Mouse (Mus musculus): ENCODE data around the gene Cdrt4. TPM values are rescaled to one million over a fixed set of nuclear protein-coding genes. Genes with fewer than 3 reads are reported as not detected.

Cdrt4 gene
- total RNA-seq, 2 experiments from 2014 or later: not detected

GRCm38 (mm10) chr11:63028131-63028530 is 77.1 kb downstream of the Cdrt4 start:
- no peak for TF ChIP-seq CTCF (IDR thresholded peaks at IDR 0.05)
- intact Hi-C loops (cut with DNase I): loop anchor here (5.0 to 10.0 kb wide), 2 partner anchors 106 to 107 kb away; no protein-coding TSS in a partner anchor

GRCm38 (mm10) chr11:63029148-63029714 is 78.2 kb downstream of the Cdrt4 start:
- TF ChIP-seq CTCF (IDR thresholded peaks at IDR 0.05): no peak
- H3K4me3 ChIP-seq: no peak overlapping the region
- H3K27ac ChIP-seq: no peak overlapping the region
- intact Hi-C loops (cut with DNase I): loop anchor here (5.0 to 10.0 kb wide), 2 partner anchors 106 to 107 kb away; no protein-coding TSS in a partner anchor
- DNase-seq (ENCODE audit: extremely low spot score in 1 of 2, low spot score in 2 of 2): no peak

More at GRCm38 (mm10) chr11:63028131-63028530, 77.1 kb downstream of the Cdrt4 start:
- Histone ChIP-seq H3K27ac (no peak overlapping the region), H3K4me3 (no peak overlapping the region)
- no peak for DNase-seq (ENCODE audit: extremely low spot score in 1 of 2, low spot score in 2 of 2)

GRCm38 (mm10) chr11:63029721-63030120 is 78.7 kb downstream of the Cdrt4 start:
- no peak for TF ChIP-seq CTCF (IDR thresholded peaks at IDR 0.05)
- no peak for DNase-seq (ENCODE audit: extremely low spot score in 1 of 2, low spot score in 2 of 2)
- intact Hi-C loops (cut with DNase I): loop anchor here (5.0 to 10.0 kb wide), 2 partner anchors 105 to 107 kb away; no protein-coding TSS in a partner anchor
- Histone ChIP-seq H3K27ac (no peak overlapping the region), H3K4me3 (no peak overlapping the region)

- Histone ChIP-seq H3K27ac (no peak overlapping the region), H3K4me3 (no peak overlapping the region)
- no peak for DNase-seq (ENCODE audit: extremely low spot score in 1 of 2, low spot score in 2 of 2)
- TF ChIP-seq CTCF (IDR thresholded peaks at IDR 0.05): no peak
- intact Hi-C loops (cut with DNase I): no loop called here
Observed at GRCm38 (mm10) chr11:63035420-63036211, 84.6 kb downstream of the Cdrt4 start.

GRCm38 (mm10) chr11:63040002-63040661 is 89.1 kb downstream of the Cdrt4 start:
- DNase-seq (ENCODE audit: extremely low spot score in 1 of 2, low spot score in 2 of 2): no peak
- Histone ChIP-seq H3K4me3 (no peak overlapping the region), H3K27ac (no peak overlapping the region)
- intact Hi-C loops (cut with DNase I): no loop called here
- TF ChIP-seq CTCF (IDR thresholded peaks at IDR 0.05): no peak

Other genes with a start within 250 kb of the Cdrt4 start
- 10 to 100 TPM; 16.2 to 17.3 TPM for gene Zfp287, start 219.3 kb upstream of the Cdrt4 start, total RNA-seq (2021)
- gene Gm10428, start 198.1 kb upstream of the Cdrt4 start, total RNA-seq (2021): not detected
- gene Zfp286, start 161.7 kb upstream of the Cdrt4 start, total RNA-seq (2021): 10 to 100 TPM; 26.8 to 29.0 TPM
- gene Trim16, start 131.0 kb upstream of the Cdrt4 start, total RNA-seq (2021): 1 to 10 TPM; 2.4 to 4.0 TPM
- 1 to 10 TPM in 1 of 2 experiments, under 1 TPM in 1; 0.96 to 1.2 TPM for gene Fbxw10, start 104.1 kb upstream of the Cdrt4 start, total RNA-seq (2021)
- 10 to 100 TPM; 29.2 to 31.4 TPM for gene Tvp23b, start 71.7 kb upstream of the Cdrt4 start, total RNA-seq (2021)
- gene Tekt3, start 110.5 kb downstream of the Cdrt4 start, total RNA-seq (2021): not detected
- 10 to 100 TPM; 25.7 to 27.5 TPM for gene Pmp22, start 177.8 kb downstream of the Cdrt4 start, total RNA-seq (2021)

Data from left cerebral cortex, adult 2 months (tissue).